Mouse (Mus musculus) myocyte (in vitro differentiated cells): ENCODE results near the gene Gm45753. TPM values are rescaled to one million over a fixed set of nuclear protein-coding genes. Genes with fewer than 3 reads are reported as not detected.
A peak's percentile ranks its signal among the peaks of the same experiment; 100 is the strongest.

ENCODE experiments used
- H3K27me3 ChIP-seq: one replicate; pipeline ENCODE4 v1.6.1; 2011; ENCODE audit not compliant: control insufficient read depth, insufficient read depth, insufficient read length
- H3K36me3 ChIP-seq: one replicate; pipeline ENCODE4 v1.6.1; 2011; ENCODE audit not compliant: control insufficient read depth, insufficient read depth
- H3K4me2 ChIP-seq: one replicate; pipeline ENCODE4 v1.6.1; 2011; ENCODE audit warnings: low read depth, control low read depth
- H3K4me3 ChIP-seq: one replicate; pipeline ENCODE4 v1.5.1; 2011; ENCODE audit warnings: mild to moderate bottlenecking, control low read depth, moderate library complexity
- H3K79me2 ChIP-seq: one replicate; pipeline ENCODE4 v1.6.1; 2011; ENCODE audit not compliant: control insufficient read depth, insufficient read depth
- H3ac ChIP-seq: one replicate; pipeline ENCODE4 v1.6.1; 2011; ENCODE audit not compliant: control insufficient read depth, insufficient read length
- CEBPB ChIP-seq: IDR thresholded peaks from 2 replicates; pipeline ENCODE4 v1.6.1; 2011; ENCODE audit warnings: mild to moderate bottlenecking, moderate library complexity; ENCODE audit not compliant: poor library complexity, insufficient read depth, severe bottlenecking
- E2F4 ChIP-seq: IDR thresholded peaks from one replicate; pipeline ENCODE4 v1.6.1; 2011; ENCODE audit warnings: mild to moderate bottlenecking, control low read depth, moderate library complexity; ENCODE audit not compliant: insufficient read depth
- MAX ChIP-seq: IDR thresholded peaks from one replicate; pipeline ENCODE4 v1.6.1; 2011; ENCODE audit warnings: low read depth, mild to moderate bottlenecking, control low read depth
- MYOD1 ChIP-seq, 3 experiments: IDR thresholded peaks; one replicate each; pipeline ENCODE4 v1.6.1; 2011; ENCODE audit warnings: control low read depth in 2 of 3, low read depth in 2 of 3, mild to moderate bottlenecking in 2 of 3, moderate library complexity in 1 of 3; ENCODE audit not compliant: insufficient read length in 2 of 3, control insufficient read depth in 1 of 3
- MYOG ChIP-seq, 3 experiments: IDR thresholded peaks; one replicate each; pipeline ENCODE4 v1.6.1; 2011; ENCODE audit warnings: control low read depth in 2 of 3, low read depth in 2 of 3, mild to moderate bottlenecking in 2 of 3; ENCODE audit not compliant: insufficient read length in 2 of 3, control insufficient read depth in 1 of 3, insufficient read depth in 1 of 3
- POLR2A ChIP-seq: IDR thresholded peaks from one replicate; pipeline ENCODE4 v1.6.1; 2011; ENCODE audit warnings: low read depth, mild to moderate bottlenecking, control low read depth, moderate library complexity; ENCODE audit not compliant: insufficient read length
- POLR2AphosphoS2 ChIP-seq: IDR thresholded peaks from one replicate; pipeline ENCODE4 v1.6.1; 2011; ENCODE audit warnings: low read depth, control low read depth; ENCODE audit not compliant: insufficient read length
- REST ChIP-seq: IDR thresholded peaks from one replicate; pipeline ENCODE4 v1.6.1; 2011; ENCODE audit warnings: mild to moderate bottlenecking, control low read depth, moderate library complexity; ENCODE audit not compliant: insufficient read depth, insufficient read length
- SRF ChIP-seq: IDR thresholded peaks from one replicate; pipeline ENCODE4 v1.6.1; 2011; ENCODE audit warnings: low read depth; ENCODE audit not compliant: control insufficient read depth, insufficient read length
- TCF12 ChIP-seq: IDR thresholded peaks from one replicate; pipeline ENCODE4 v1.6.1; 2011; ENCODE audit warnings: mild to moderate bottlenecking, control low read depth; ENCODE audit not compliant: poor library complexity, insufficient read depth, severe bottlenecking
- TCF3 ChIP-seq: IDR thresholded peaks from one replicate; pipeline ENCODE4 v1.6.1; 2011; ENCODE audit warnings: low read depth, control low read depth; ENCODE audit not compliant: insufficient read length
- USF1 ChIP-seq: IDR thresholded peaks from one replicate; pipeline ENCODE4 v1.6.1; 2011; ENCODE audit warnings: low read depth, mild to moderate bottlenecking, control low read depth, moderate library complexity
- polyA plus RNA-seq: library from polyadenylated mRNA; unstranded; fragments of >200 nt; fragmentation: generic; extraction: Trizol; gene quantifications from one replicate; pipeline ENCODE4 v1.2.1, GENCODE M21; 2012; ENCODE audit warnings: missing spikeins

The Gm45753 gene
- polyA plus RNA-seq, 1 experiment = not detected

DNA sequence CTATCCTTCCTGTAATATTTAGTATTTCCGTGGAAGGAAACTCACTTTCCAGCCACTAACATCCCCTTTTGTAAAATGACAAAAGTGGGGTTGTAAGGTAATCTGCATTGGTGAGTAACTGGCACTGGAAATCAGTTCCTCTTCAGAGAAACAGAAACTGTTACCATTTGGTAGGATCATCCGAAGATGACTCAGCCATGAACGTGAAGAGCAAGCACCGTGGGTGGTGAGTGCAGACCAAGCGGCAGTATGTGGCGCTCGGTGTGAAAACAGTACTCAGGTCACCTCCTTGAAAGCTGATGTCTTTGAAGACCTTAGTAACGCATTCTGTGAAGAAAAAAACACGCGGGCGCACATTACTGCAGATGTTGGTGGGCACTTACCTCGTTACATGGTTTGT, 53.2 kb downstream of the Gm45753 start:
- Histone ChIP-seq H3K36me3 (no peaks in the 10 kb centered on the region), H3K4me3 (no peak overlapping the region)

DNA sequence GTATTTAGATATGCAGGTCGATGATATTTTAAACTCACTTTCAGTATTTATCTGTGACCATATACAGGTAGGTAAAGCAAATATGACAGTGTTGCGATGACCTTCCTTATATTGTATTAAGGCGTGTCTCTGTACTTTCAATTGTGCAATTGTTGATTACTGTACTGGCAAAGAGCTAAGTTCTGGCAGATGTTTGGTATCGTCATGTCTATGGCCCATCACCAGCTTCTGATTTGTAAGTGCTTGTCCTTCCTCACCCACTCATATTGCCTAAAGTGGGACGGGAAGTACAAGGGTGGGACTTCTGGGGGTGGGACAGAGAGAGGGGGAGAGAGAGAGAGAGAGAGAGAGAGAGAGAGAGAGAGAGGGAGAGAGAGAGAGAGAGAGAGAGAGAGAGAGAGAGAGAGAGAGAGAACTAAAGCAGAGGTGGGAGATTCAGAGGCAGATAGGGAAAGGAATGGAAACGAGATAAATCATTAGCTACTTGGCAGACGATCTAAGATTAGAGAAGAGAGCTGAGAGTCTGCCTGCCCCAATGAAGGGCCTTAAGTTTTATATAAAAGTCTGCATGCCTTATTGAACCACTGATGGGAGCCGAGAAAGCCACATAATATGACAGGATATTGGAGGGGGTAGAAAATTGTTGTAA, 53.9 kb downstream of the Gm45753 start:
- H3K36me3 ChIP-seq = no peaks in the 10 kb centered on the region
- no peak for TF ChIP-seq TCF12
- TF ChIP-seq CEBPB = no peak
- TF ChIP-seq E2F4 = no peak
- no peak for TF ChIP-seq USF1
- no peak for TF ChIP-seq POLR2AphosphoS2
- TF ChIP-seq MAX = no peak
- no peak for TF ChIP-seq MYOD1 (IDR thresholded peaks at IDR 0.05; ENCODE audit: control insufficient read depth in 1 of 3, insufficient read length in 2 of 3, low read depth in 2 of 3)
- no peak for TF ChIP-seq POLR2A
- TF ChIP-seq SRF = no peak
- no peak for TF ChIP-seq REST
- TF ChIP-seq MYOG (IDR thresholded peaks at IDR 0.05; ENCODE audit: control insufficient read depth in 1 of 3, insufficient read depth in 1 of 3, insufficient read length in 2 of 3, low read depth in 2 of 3) = no peak
- TF ChIP-seq TCF3 = no peak

More for the DNA sequence above, 53.2 kb downstream of the Gm45753 start:
- Histone ChIP-seq H3K4me2 (peak overlapping the region; percentile 42), H3K27me3 (no peaks in the 10 kb centered on the region), H3ac (no peak overlapping the region), H3K79me2 (no peaks in the 10 kb centered on the region)
- no peak for TF ChIP-seq USF1
- no peak for TF ChIP-seq REST
- TF ChIP-seq TCF12 = no peak
- TF ChIP-seq TCF3 = no peak
- TF ChIP-seq MYOD1 (IDR thresholded peaks at IDR 0.05; ENCODE audit: control insufficient read depth in 1 of 3, insufficient read length in 2 of 3, low read depth in 2 of 3) = no peak
- TF ChIP-seq MAX = no peak
- TF ChIP-seq POLR2AphosphoS2 = no peak
- TF ChIP-seq MYOG (IDR thresholded peaks at IDR 0.05; ENCODE audit: control insufficient read depth in 1 of 3, insufficient read depth in 1 of 3, insufficient read length in 2 of 3, low read depth in 2 of 3) = no peak
- no peak for TF ChIP-seq E2F4
- TF ChIP-seq CEBPB = no peak
- TF ChIP-seq POLR2A = no peak
- no peak for TF ChIP-seq SRF

DNA sequence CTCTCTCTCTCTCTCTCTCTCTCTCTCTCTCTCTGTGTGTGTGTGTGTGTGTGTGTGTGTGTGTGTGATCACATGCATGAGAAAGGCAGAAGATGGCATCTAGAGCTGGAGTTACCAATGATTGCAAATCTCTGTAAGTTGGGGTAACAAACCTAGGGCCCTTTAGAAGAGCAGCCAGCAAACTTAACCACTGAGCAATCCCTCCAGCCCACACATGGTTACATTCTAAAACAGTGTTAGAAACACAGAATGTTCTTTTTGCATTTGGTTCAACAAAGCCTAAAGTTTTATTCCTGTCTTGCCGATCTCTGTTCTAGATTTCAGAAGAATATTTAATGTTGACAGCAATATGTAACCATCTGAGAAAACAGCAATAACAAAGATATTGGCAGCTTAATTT, 54.7 kb downstream of the Gm45753 start:
- no peak for TF ChIP-seq USF1
- H3K36me3 ChIP-seq = no peaks in the 10 kb centered on the region

More for the DNA sequence above, 53.9 kb downstream of the Gm45753 start:
- no peak overlapping the region for H3K4me3 ChIP-seq
- H3ac ChIP-seq = no peak overlapping the region
- no peaks in the 10 kb centered on the region for H3K79me2 ChIP-seq
- no peaks in the 10 kb centered on the region for H3K27me3 ChIP-seq
- no peak overlapping the region for H3K4me2 ChIP-seq

DNA sequence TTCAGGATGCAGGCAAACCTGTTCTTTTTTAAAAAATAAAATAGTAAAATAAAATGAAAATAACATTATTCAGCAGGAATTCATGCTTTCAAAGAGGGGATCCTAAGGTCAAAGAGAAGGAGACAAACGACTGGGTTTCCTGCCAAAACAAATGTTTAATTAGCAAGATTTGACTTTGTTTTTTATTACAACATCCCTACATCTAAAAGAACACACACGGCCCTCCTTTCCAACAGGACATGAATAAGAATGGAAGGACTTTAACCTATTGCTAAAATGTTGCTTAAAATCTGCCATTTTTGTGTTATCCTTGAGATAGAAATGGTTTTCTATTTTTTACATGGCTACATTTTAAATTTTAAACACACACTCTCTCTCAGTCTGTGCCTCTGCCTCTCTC, 55.2 kb downstream of the Gm45753 start:
- Histone ChIP-seq H3K27me3 (no peaks in the 10 kb centered on the region), H3ac (no peak overlapping the region), H3K79me2 (no peaks in the 10 kb centered on the region), H3K36me3 (no peaks in the 10 kb centered on the region), H3K4me2 (no peak overlapping the region), H3K4me3 (no peak overlapping the region)
- TF ChIP-seq E2F4 = no peak
- no peak for TF ChIP-seq MAX
- TF ChIP-seq POLR2A = no peak
- no peak for TF ChIP-seq TCF12
- TF ChIP-seq TCF3 = no peak
- no peak for TF ChIP-seq MYOD1 (IDR thresholded peaks at IDR 0.05; ENCODE audit: control insufficient read depth in 1 of 3, insufficient read length in 2 of 3, low read depth in 2 of 3)
- no peak for TF ChIP-seq MYOG (IDR thresholded peaks at IDR 0.05; ENCODE audit: control insufficient read depth in 1 of 3, insufficient read depth in 1 of 3, insufficient read length in 2 of 3, low read depth in 2 of 3)
- TF ChIP-seq CEBPB = no peak
- TF ChIP-seq USF1 = no peak
- no peak for TF ChIP-seq SRF
- TF ChIP-seq REST = no peak
- TF ChIP-seq POLR2AphosphoS2 = no peak

More for the DNA sequence above, 54.7 kb downstream of the Gm45753 start:
- Histone ChIP-seq H3K4me2 (no peak overlapping the region), H3K27me3 (no peaks in the 10 kb centered on the region), H3ac (no peak overlapping the region), H3K79me2 (no peaks in the 10 kb centered on the region), H3K4me3 (no peak overlapping the region)

DNA sequence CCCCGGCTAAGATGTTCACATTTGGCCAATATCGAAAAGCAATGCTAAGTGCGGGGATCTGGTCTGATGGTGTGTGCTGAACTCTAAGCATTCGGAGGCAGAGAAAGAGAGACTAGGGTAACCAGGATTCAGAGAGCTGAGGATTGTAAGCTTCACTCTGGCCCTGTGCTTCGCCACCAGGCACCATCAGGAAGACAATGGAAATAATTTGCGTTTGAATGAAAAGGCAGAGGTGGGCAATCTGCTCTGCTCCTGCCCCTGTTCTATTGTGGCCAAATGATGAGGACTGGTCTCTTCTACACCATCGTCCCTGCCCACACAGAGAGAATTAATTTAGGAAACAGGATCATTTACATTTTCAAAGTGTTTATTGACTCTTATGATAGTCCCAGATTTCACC, 62.0 kb downstream of the Gm45753 start:
- TF ChIP-seq MAX (no peak), POLR2AphosphoS2 (no peak), CEBPB (no peak), REST (no peak), TCF3 (no peak), TCF12 (no peak), USF1 (no peak), MYOG (IDR thresholded peaks at IDR 0.05; ENCODE audit: control insufficient read depth in 1 of 3, insufficient read depth in 1 of 3, insufficient read length in 2 of 3, low read depth in 2 of 3) (no peak)
- H3K79me2 ChIP-seq = no peaks in the 10 kb centered on the region
- H3ac ChIP-seq = no peak overlapping the region
- no peak overlapping the region for H3K4me3 ChIP-seq
- H3K27me3 ChIP-seq = peaks cover 6% of the 10 kb centered on the region
- H3K36me3 ChIP-seq = no peaks in the 10 kb centered on the region
- H3K4me2 ChIP-seq = no peak overlapping the region
